Mouse (Mus musculus): ENCODE measurements around the gene Mast1. TPM values are rescaled to one million over a fixed set of nuclear protein-coding genes. Genes with fewer than 3 reads are reported as not detected.

Gene Mast1
- polyA plus RNA-seq, 1 experiment from 2014 or later = 29.3 TPM

DNA sequence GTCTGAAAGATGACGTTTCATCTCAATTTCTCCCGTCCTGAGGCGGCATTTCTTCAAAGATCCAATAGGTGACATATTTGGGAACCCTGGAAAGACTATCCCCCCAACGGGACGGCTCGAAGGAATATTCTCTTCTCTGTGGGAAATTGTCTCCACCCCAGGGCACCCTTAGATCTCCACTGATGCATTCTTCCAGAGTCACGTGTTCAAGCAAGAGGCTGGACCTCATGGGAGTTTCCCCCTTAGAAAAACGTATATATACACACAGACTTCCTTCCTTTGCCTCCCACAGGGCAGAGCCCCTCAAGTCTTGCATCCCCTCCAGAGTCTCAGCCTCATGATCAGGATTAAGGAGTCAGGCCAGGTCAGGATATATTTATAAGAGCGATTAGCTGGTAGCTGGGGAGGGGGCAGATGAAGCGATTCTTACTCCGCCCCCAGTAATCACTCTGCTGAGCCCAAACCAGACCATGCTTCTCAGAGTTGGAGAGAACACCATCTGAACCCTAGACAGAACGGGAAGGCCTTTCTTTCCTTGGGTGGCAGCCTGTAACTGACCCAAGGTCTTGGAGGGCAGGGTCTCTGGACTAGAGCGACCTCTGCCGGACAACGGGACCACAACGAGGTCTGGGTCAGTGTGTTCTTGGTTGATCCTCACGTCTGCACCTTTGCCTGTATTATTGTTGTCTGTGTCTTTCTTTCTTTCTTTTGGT is 9.5 kb upstream of the Mast1 start, which contains the start of gene Rtbdn:
Rtbdn (plus strand) TSS at position 464 of the 713 bp plus-strand sequence.
- ATAC-seq (ENCODE audit: low FRiP score) = 0 out of 2 replicates have a peak, but pooled peaks have one; percentile 24
- Histone ChIP-seq H3K4me1 (peaks cover 29% of the 10 kb centered on the region), H3K9ac (peak within 1 kb of the TSS; percentile 69), H3K27me3 (peaks cover 79% of the 10 kb centered on the region), H3K9me3 (no peaks in the 10 kb centered on the region), H3K4me3 (replicated peaks) (peak within 1 kb of the TSS; percentile 70), H3K27ac (peak within 1 kb of the TSS; percentile 59; the same call in 1 of the 2 replicates), H3K36me3 (replicated peaks) (no peaks in the 10 kb centered on the region), H3K4me2 (peak within 1 kb of the TSS; percentile 98)
- 8% methylated on average over 17 of the region's 17 CpGs for WGBS

- peak overlapping the region; percentile 70 for H3K4me3 ChIP-seq (replicated peaks)
- no peaks in the 10 kb centered on the region for H3K9me3 ChIP-seq
- H3K4me2 ChIP-seq = peak overlapping the region; percentile 98
- peak overlapping the region; percentile 69 for H3K9ac ChIP-seq
- peaks cover 76% of the 10 kb centered on the region for H3K27me3 ChIP-seq
- no peaks in the 10 kb centered on the region for H3K36me3 ChIP-seq (replicated peaks)
- H3K4me1 ChIP-seq = peaks cover 29% of the 10 kb centered on the region
- ATAC-seq (ENCODE audit: low FRiP score) = peak; percentile 77
- H3K27ac ChIP-seq = peak overlapping the region; percentile 59; the same call in 1 of the 2 replicates
- WGBS = under 1% methylated on average over 60 of the region's 67 CpGs
Observed at GRCm38 (mm10) chr8:84945633-84946527, 8.7 kb upstream of the Mast1 start.

- Histone ChIP-seq H3K27me3 (peaks cover 72% of the 10 kb centered on the region), H3K4me3 (replicated peaks) (peak overlapping the region; percentile 70), H3K4me1 (peaks cover 29% of the 10 kb centered on the region), H3K9ac (peak overlapping the region; percentile 69; the same call in 1 of the 2 replicates), H3K27ac (no peak overlapping the region), H3K9me3 (no peaks in the 10 kb centered on the region), H3K4me2 (peak overlapping the region; percentile 98), H3K36me3 (replicated peaks) (no peaks in the 10 kb centered on the region)
- WGBS = 3% methylated on average over 11 of the region's 11 CpGs
- peak; percentile 27; the same call in 1 of the 2 replicates for ATAC-seq (ENCODE audit: low FRiP score)
Observed at GRCm38 (mm10) chr8:84945235-84945632, 8.1 kb upstream of the Mast1 start.

DNA sequence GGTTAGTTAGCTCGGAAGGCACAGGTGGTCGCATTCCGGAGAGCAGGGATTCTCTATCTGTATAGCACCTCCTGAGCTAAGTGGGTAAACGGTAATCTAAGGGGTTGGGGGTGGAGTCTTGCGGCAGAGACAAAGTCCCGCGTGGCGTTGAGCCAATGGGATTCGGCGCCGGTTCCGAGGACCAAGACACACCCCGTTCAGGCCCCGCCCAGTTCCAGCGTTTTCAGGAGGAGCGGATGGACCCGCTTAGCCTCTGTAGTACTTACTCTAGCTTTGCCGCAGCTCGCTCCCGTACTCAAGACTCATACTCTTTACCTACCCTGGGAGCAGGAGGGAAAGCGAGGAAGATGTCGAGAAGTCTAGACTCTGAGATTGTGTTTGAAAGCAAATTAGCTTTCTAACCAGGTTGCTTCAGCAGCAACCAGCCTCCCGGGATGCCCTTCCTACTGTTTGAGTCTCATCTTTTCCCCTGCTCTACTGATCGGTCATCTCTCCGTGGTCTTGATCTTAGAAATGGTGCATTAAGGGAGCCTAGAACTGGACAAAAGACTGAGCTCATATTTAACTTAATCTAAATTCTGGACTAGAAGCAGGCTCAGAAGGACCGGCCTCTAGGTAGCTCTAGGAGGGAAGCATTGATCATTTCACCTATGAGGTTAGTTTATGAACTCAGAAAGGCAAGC is 7.5 kb upstream of the Mast1 start:
- H3K36me3 ChIP-seq (replicated peaks) = no peaks in the 10 kb centered on the region
- WGBS = 2% methylated on average over 26 of the region's 26 CpGs
- H3K4me2 ChIP-seq = peak overlapping the region; percentile 98
- peaks cover 66% of the 10 kb centered on the region for H3K27me3 ChIP-seq
- no peak overlapping the region for H3K9ac ChIP-seq
- ATAC-seq (ENCODE audit: low FRiP score) = peak; percentile 31
- H3K4me1 ChIP-seq = peaks cover 29% of the 10 kb centered on the region
- H3K27ac ChIP-seq = no peak overlapping the region
- H3K4me3 ChIP-seq (replicated peaks) = peak overlapping the region; percentile 70
- no peaks in the 10 kb centered on the region for H3K9me3 ChIP-seq

- H3K4me1 ChIP-seq = peaks cover 29% of the 10 kb centered on the region
- no peak overlapping the region for H3K27ac ChIP-seq
- WGBS = 17% methylated on average over 4 of the region's 4 CpGs
- H3K9ac ChIP-seq = no peak overlapping the region
- no peaks in the 10 kb centered on the region for H3K36me3 ChIP-seq (replicated peaks)
- H3K9me3 ChIP-seq = no peaks in the 10 kb centered on the region
- H3K4me2 ChIP-seq = no peak overlapping the region
- peak overlapping the region; percentile 70; the same call in 1 of the 2 replicates for H3K4me3 ChIP-seq (replicated peaks)
- no peak for ATAC-seq (ENCODE audit: low FRiP score)
- peaks cover 65% of the 10 kb centered on the region for H3K27me3 ChIP-seq
Observed at GRCm38 (mm10) chr8:84943699-84944098, 6.5 kb upstream of the Mast1 start.

DNA sequence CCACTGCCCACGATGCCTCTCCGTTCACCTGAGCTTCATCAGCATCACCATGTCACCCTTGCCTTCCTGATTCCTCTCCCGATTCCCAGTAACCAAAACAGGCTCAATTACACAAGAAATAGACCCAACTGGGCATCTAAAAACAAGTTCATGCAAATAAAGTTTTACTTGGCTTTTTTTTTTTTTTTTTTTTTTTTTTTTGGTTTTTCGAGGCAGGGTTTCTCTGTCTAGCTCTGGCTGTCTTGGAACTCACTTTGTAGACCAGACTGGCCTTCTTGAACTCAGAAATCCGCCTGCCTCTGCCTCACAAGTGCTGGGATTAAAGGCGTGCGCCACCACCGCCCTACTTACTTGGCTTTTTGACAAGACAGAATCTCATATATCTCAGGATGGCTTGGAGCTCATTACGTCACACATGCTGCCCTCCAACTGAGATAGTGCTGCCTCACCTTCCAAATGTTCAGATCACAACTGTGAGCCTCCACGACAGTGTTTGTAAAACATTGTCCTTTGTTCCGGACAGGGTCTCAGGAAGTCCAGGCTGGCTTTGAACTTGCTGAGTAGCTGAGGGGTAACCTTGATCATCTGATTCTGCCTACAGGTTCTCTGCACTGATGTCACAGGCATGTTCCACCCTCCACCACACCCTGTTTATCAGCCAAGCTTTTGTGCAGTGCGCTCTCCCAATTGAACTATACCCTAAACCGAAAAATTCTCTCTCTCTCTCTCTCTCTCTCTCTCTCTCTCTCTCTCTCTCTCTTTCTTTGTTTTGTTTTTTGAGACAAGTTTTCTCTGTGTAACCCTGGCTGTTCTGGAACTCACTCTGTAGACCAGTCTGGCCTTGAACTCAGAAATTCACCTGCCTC is 694 bp upstream of the Mast1 start:
- Histone ChIP-seq H3K36me3 (replicated peaks) (no peaks in the 10 kb centered on the region), H3K9ac (peak overlapping the region; percentile 80; the same call in 1 of the 2 replicates), H3K9me3 (no peaks in the 10 kb centered on the region), H3K4me1 (peaks cover 39% of the 10 kb centered on the region), H3K4me2 (peak overlapping the region; percentile 96), H3K27me3 (peaks cover 44% of the 10 kb centered on the region), H3K27ac (no peak overlapping the region), H3K4me3 (replicated peaks) (peak overlapping the region; percentile 69)
- no peak for ATAC-seq (ENCODE audit: low FRiP score)
- WGBS = 69% methylated on average over 13 of the region's 13 CpGs

DNA sequence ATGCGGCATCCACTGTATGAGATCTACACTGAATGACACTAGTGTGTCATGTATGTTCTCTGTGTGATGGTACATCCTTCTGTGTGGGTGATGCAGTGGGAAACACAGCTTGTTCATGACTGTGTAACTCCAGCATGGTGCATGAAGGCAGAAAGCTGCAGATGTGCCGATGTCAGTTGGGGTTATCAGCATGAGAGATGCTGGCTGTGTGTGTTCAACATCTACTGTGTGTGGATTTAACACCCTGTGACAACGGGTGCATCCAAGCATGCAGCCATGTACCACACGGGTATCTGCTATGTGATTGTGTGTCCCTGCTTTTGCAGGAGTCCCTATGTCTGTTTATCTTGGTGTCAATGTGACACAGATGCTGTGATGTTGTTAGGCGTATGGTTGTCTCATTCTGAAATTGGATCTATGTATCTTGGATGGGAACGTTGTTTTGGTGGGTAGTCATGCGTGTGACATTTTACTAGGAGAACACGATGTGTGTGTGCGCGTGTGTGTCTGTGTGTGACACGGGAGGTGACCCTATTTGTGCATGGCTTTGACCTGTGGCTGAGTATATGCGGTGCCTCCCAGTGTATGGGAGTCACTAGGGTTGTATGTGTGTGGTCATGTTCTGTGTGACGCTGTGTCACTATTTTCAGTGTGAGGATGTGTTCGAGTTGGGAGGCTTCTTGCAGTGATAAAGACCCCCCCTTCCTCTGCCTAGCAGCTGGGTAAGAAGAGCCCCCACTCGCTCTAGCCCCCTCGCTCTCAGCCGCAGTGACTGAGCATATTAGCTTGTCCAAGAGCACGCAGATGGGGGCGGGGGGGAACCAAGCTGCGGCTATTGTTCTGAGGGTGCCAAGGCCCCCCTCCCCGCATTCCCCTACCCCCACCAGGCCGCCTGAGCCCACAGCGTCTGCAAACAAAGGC is 858 bp downstream of the Mast1 start:
- Histone ChIP-seq H3K4me2 (peak overlapping the region; percentile 96), H3K4me1 (peaks cover 39% of the 10 kb centered on the region), H3K4me3 (replicated peaks) (peak overlapping the region; percentile 69), H3K9ac (peak overlapping the region; percentile 80), H3K9me3 (no peaks in the 10 kb centered on the region), H3K27me3 (peaks cover 57% of the 10 kb centered on the region), H3K27ac (peak overlapping the region; percentile 89), H3K36me3 (replicated peaks) (no peaks in the 10 kb centered on the region)
- ATAC-seq (ENCODE audit: low FRiP score) = peak; percentile 34
- WGBS = 16% methylated on average over 23 of the region's 23 CpGs

- Histone ChIP-seq H3K4me3 (replicated peaks) (peak overlapping the region; percentile 69), H3K9ac (peak overlapping the region; percentile 80; the same call in 1 of the 2 replicates), H3K27ac (peak overlapping the region; percentile 89), H3K4me2 (peak overlapping the region; percentile 96), H3K4me1 (peaks cover 39% of the 10 kb centered on the region), H3K36me3 (replicated peaks) (peaks cover 3% of the 10 kb centered on the region), H3K27me3 (peaks cover 56% of the 10 kb centered on the region), H3K9me3 (no peaks in the 10 kb centered on the region)
- 8% methylated on average over 14 of the region's 14 CpGs for WGBS
- no peak; the same call in 1 of the 2 replicates for ATAC-seq (ENCODE audit: low FRiP score)
Observed at GRCm38 (mm10) chr8:84935489-84935888, 1.7 kb downstream of the Mast1 start.

GRCm38 (mm10) chr8:84934860-84935259 is 2.3 kb downstream of the Mast1 start:
- H3K27ac ChIP-seq = peak overlapping the region; percentile 89
- H3K4me3 ChIP-seq (replicated peaks) = peak overlapping the region; percentile 69
- peak; percentile 84 for ATAC-seq (ENCODE audit: low FRiP score)
- WGBS = under 1% methylated on average over 15 of the region's 15 CpGs
- H3K4me1 ChIP-seq = peaks cover 39% of the 10 kb centered on the region
- H3K4me2 ChIP-seq = peak overlapping the region; percentile 96
- H3K9ac ChIP-seq = no peak overlapping the region
- peaks cover 6% of the 10 kb centered on the region for H3K36me3 ChIP-seq (replicated peaks)
- H3K27me3 ChIP-seq = peaks cover 62% of the 10 kb centered on the region
- no peaks in the 10 kb centered on the region for H3K9me3 ChIP-seq

DNA sequence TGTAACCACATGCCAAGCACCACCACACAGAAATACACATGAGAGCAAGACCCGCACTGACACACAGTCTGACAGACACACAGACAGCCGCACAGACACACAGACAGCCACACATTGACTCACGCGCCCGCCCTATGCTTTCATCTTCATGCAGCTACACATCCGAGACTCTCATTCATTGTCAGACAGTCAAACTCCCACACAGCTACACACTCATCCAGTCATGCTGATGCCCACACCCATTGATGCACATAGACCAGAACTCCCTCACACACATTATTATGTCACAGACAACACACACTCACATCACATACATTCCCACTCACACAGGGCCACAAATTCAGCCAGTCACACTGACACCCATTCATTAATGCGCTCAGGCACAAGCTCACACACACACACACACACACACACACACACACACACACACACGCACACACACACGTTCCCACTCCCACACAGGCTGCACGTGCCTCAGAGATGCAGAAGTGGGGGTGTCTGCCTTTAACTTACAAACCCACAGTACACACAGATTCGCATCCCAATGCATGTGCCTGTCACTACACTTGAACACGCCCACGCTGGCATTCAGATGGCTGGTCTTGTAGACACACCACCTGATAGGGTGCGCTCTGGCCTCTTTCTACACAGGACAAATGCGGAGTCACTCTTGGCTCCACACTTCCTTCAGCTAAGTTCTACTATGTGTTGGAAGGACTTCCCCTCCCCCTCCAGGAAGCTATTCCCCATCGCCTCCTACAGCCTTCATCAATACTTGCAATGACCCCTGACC is 3.2 kb downstream of the Mast1 start:
- Histone ChIP-seq H3K36me3 (replicated peaks) (peaks cover 6% of the 10 kb centered on the region), H3K9me3 (no peaks in the 10 kb centered on the region), H3K9ac (0 out of 2 replicates have a peak overlapping the region, but pooled peaks have one; percentile 14), H3K27ac (0 out of 2 replicates have a peak overlapping the region, but pooled peaks have one; percentile 89), H3K4me3 (replicated peaks) (peak overlapping the region; percentile 69; the same call in 1 of the 2 replicates), H3K4me1 (peaks cover 45% of the 10 kb centered on the region), H3K4me2 (peak overlapping the region; percentile 96), H3K27me3 (peaks cover 66% of the 10 kb centered on the region)
- 87% methylated on average over 16 of the region's 16 CpGs for WGBS
- ATAC-seq (ENCODE audit: low FRiP score) = no peak

Measured in forebrain, embryonic 12.5 days (tissue).